Mouse (Mus musculus): ENCODE measurements at regions not wholly inside any gene's neighbourhood (a gene's known extent, or its start where the extent isn't known, plus 50 kb on each side); places are given as distances from the start of the nearest gene placed in this dataset.
A peak's percentile ranks its signal among the peaks of the same experiment; 100 is the strongest.

DNA sequence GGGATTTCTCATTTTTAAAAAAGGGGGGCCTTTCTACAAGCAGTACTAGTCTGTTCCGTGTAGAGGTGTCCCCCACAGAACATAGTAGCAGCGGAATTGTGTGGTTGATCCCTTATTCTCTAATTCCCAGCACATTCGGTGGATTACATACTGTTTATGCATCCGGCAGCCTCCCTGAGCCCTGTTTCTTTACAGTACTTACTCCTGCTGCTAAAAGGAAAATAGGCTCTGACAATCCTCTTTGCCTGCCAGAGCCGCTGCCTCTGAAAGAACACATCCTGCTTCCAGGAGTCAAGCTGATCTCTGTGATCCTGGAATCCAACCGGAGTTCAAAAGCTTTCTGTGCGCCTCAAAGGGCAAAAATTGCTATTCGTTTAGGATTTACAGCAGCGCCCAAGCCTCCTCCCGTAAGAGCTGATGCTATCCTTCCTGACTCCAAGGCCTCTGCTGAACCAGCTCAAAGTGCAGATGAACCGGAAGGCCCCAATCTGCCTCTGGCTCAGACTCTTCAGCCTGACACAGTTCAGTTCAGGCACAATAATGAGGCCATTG lies 936.6 kb downstream of the Ndufa4 start:
- peak; percentile 92 for ATAC-seq
- no peaks in the 10 kb centered on the region for H3K9me3 ChIP-seq
- no peaks in the 10 kb centered on the region for H3K27me3 ChIP-seq
- H3K4me1 ChIP-seq (replicated peaks), result peaks cover 22% of the 10 kb centered on the region
- WGBS, result 2% methylated on average over 11 of the region's 11 CpGs
- H3K4me3 ChIP-seq (replicated peaks), result no peak overlapping the region
- peak overlapping the region; percentile 43 for H3K4me2 ChIP-seq (replicated peaks)
- H3K9ac ChIP-seq (replicated peaks), result 0 out of 2 replicates have a peak overlapping the region, but pooled peaks have one; percentile 1
- H3K27ac ChIP-seq, result peak overlapping the region; percentile 80
- H3K36me3 ChIP-seq, result no peaks in the 10 kb centered on the region

DNA sequence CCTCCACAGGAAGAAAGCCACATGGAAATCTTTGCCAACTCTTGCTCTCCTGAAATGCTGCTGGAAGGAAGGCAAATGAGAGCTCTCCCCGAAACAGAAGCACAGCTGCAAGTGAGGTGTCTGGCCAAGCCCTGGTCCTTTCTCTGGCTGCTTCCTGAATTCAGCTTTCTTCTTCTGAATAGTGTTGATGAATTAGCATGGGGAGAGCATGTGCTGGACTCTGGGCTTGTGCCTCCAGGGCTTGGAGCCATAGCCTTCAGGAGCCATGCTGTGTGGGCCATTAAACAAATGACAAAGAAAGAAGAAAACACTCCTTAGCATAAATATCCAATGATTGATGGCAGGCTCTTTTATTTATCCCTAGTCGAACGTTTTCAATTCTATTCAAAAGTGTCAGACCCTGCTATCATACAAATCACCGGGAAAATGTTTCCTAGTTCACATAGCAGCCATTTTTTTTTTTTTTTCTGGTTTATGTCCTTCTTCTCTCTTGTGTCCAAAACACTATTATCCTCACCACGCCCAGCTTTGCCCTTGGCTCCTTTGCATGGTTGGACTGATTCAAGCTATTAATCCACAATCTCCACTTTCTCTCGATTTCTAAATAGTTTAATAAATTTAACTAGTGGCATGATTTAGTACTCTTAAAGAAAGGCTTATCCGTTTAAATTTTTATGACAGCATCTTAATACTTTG lies 937.3 kb downstream of the Ndufa4 start:
- H3K9ac ChIP-seq (replicated peaks), result 0 out of 2 replicates have a peak overlapping the region, but pooled peaks have one; percentile 1
- no peaks in the 10 kb centered on the region for H3K9me3 ChIP-seq

DNA sequence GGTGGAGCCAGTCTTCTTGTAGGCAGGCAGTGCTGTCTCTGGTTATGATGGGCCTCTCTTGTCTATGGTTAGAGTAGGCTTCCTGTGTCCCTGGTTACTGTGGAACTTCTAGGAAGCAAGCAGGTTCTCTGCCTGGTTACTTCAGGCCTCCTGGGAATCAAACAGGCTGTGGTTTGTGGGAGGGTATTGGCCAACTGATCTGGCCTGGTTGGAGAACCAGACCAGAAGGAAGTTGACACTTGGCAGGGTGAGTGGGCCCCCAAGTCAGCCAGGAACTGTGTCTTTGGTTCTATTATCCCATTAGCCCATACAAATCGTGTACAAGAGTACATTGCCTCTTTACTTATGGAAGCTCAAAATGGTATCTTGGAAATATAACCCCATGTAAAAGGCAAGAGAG lies 963.8 kb downstream of the Ndufa4 start:
- H3K36me3 ChIP-seq, result no peaks in the 10 kb centered on the region
- H3K4me2 ChIP-seq (replicated peaks), result no peak overlapping the region
- H3K9ac ChIP-seq (replicated peaks), result no peak overlapping the region
- WGBS, result 86% methylated on average over 1 of the region's 1 CpGs
- no peak for ATAC-seq
- H3K9me3 ChIP-seq, result no peaks in the 10 kb centered on the region
- no peak overlapping the region for H3K4me3 ChIP-seq (replicated peaks)
- no peaks in the 10 kb centered on the region for H3K27me3 ChIP-seq
- H3K27ac ChIP-seq, result no peak overlapping the region
- H3K4me1 ChIP-seq (replicated peaks), result no peaks in the 10 kb centered on the region

More for the DNA sequence above, 937.3 kb downstream of the Ndufa4 start:
- WGBS, result 14% methylated on average over 7 of the region's 7 CpGs
- no peaks in the 10 kb centered on the region for H3K36me3 ChIP-seq
- H3K4me2 ChIP-seq (replicated peaks), result peak overlapping the region; percentile 43
- peaks cover 22% of the 10 kb centered on the region for H3K4me1 ChIP-seq (replicated peaks)
- no peaks in the 10 kb centered on the region for H3K27me3 ChIP-seq
- peak; percentile 87 for ATAC-seq
- peak overlapping the region; percentile 80 for H3K27ac ChIP-seq
- H3K4me3 ChIP-seq (replicated peaks), result no peak overlapping the region

DNA sequence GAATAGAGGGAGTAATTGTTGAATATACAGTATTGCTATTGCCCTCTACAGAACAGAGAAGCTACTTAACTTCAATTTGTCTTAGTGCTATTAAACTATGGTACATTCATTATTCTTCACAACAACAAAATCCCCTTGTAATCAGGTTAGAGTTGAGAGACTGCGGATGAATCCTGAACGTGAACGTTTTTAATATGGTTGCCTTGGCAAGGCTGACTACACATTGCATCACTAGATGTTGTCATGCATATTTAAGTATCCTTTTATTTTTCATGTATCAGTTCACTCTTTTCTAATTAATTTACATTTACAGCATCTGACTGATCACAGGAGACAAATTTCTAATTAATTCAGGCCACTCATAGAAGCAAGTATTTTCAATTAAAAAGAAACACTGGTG lies 965.8 kb downstream of the Ndufa4 start:
- no peak for ATAC-seq
- WGBS, result 75% methylated on average over 3 of the region's 3 CpGs
- no peak overlapping the region for H3K27ac ChIP-seq
- H3K4me1 ChIP-seq (replicated peaks), result no peaks in the 10 kb centered on the region
- no peak overlapping the region for H3K4me2 ChIP-seq (replicated peaks)
- H3K4me3 ChIP-seq (replicated peaks), result no peak overlapping the region
- no peaks in the 10 kb centered on the region for H3K36me3 ChIP-seq
- no peaks in the 10 kb centered on the region for H3K9me3 ChIP-seq
- no peak overlapping the region for H3K9ac ChIP-seq (replicated peaks)
- no peaks in the 10 kb centered on the region for H3K27me3 ChIP-seq
